Mouse (Mus musculus): ENCODE measurements around the gene Ly86. TPM values are rescaled to one million over a fixed set of nuclear protein-coding genes. Genes with fewer than 3 reads are reported as not detected.

Ly86 gene
- polyA plus RNA-seq, 1 experiment from 2014 or later: 6.3 TPM

GRCm38 (mm10) chr13:37403708-37404107 lies 58.7 kb downstream of the Ly86 start:
- Histone ChIP-seq H3K36me3 (no peaks in the 10 kb centered on the region), H3K4me2 (no peak overlapping the region), H3K4me1 (no peaks in the 10 kb centered on the region), H3K9ac (no peak overlapping the region), H3K27me3 (no peaks in the 10 kb centered on the region), H3K27ac (no peak overlapping the region), H3K4me3 (no peak overlapping the region), H3K9me3 (no peaks in the 10 kb centered on the region)
- WGBS: 92% methylated on average over 2 of the region's 2 CpGs
- ATAC-seq (ENCODE audit: insufficient number of reproducible peaks, insufficient read depth, low FRiP score, low TSS enrichment, low read depth): no peak

GRCm38 (mm10) chr13:37415696-37416095 lies 70.7 kb downstream of the Ly86 start:
- 93% methylated on average over 1 of the region's 1 CpGs for WGBS
- Histone ChIP-seq H3K4me1 (0 out of 2 replicates have a peak, but pooled peaks cover 2% of the 10 kb centered on the region), H3K9me3 (no peaks in the 10 kb centered on the region), H3K27ac (no peak overlapping the region), H3K4me2 (no peak overlapping the region), H3K9ac (no peak overlapping the region), H3K27me3 (no peaks in the 10 kb centered on the region; the same call in 1 of the 2 replicates), H3K4me3 (no peak overlapping the region), H3K36me3 (no peaks in the 10 kb centered on the region)
- no peak for ATAC-seq (ENCODE audit: insufficient number of reproducible peaks, insufficient read depth, low FRiP score, low TSS enrichment, low read depth)

GRCm38 (mm10) chr13:37423416-37423815 lies 78.4 kb downstream of the Ly86 start:
- H3K36me3 ChIP-seq: no peaks in the 10 kb centered on the region
- H3K4me2 ChIP-seq: no peak overlapping the region
- no peak overlapping the region for H3K4me3 ChIP-seq
- ATAC-seq (ENCODE audit: insufficient number of reproducible peaks, insufficient read depth, low FRiP score, low TSS enrichment, low read depth): no peak
- 92% methylated on average over 6 of the region's 6 CpGs for WGBS
- H3K9me3 ChIP-seq: no peaks in the 10 kb centered on the region
- no peak overlapping the region for H3K27ac ChIP-seq
- H3K4me1 ChIP-seq: no peaks in the 10 kb centered on the region
- H3K9ac ChIP-seq: no peak overlapping the region
- H3K27me3 ChIP-seq: no peaks in the 10 kb centered on the region

GRCm38 (mm10) chr13:37424904-37425303 lies 79.9 kb downstream of the Ly86 start:
- ATAC-seq (ENCODE audit: insufficient number of reproducible peaks, insufficient read depth, low FRiP score, low TSS enrichment, low read depth): no peak
- Histone ChIP-seq H3K27ac (no peak overlapping the region), H3K36me3 (no peaks in the 10 kb centered on the region), H3K4me3 (no peak overlapping the region), H3K4me1 (no peaks in the 10 kb centered on the region; the same call in 1 of the 2 replicates), H3K27me3 (no peaks in the 10 kb centered on the region), H3K9ac (no peak overlapping the region), H3K9me3 (no peaks in the 10 kb centered on the region), H3K4me2 (no peak overlapping the region)
- 84% methylated on average over 6 of the region's 6 CpGs for WGBS

GRCm38 (mm10) chr13:37425406-37425805 lies 80.4 kb downstream of the Ly86 start:
- H3K4me1 ChIP-seq: no peaks in the 10 kb centered on the region; the same call in 1 of the 2 replicates
- H3K9me3 ChIP-seq: no peaks in the 10 kb centered on the region
- no peaks in the 10 kb centered on the region for H3K36me3 ChIP-seq
- H3K4me3 ChIP-seq: no peak overlapping the region
- H3K27me3 ChIP-seq: no peaks in the 10 kb centered on the region
- no peak overlapping the region for H3K27ac ChIP-seq
- H3K4me2 ChIP-seq: no peak overlapping the region
- no peak for ATAC-seq (ENCODE audit: insufficient number of reproducible peaks, insufficient read depth, low FRiP score, low TSS enrichment, low read depth)
- H3K9ac ChIP-seq: no peak overlapping the region
- 55% methylated on average over 3 of the region's 3 CpGs for whole genome bisulfite sequencing

- H3K36me3 ChIP-seq: no peaks in the 10 kb centered on the region
- no peak for ATAC-seq (ENCODE audit: insufficient number of reproducible peaks, insufficient read depth, low FRiP score, low TSS enrichment, low read depth)
- H3K9ac ChIP-seq: no peak overlapping the region
- no peak overlapping the region for H3K4me2 ChIP-seq
- no peaks in the 10 kb centered on the region for H3K27me3 ChIP-seq
- H3K9me3 ChIP-seq: no peaks in the 10 kb centered on the region
- 83% methylated on average over 12 of the region's 12 CpGs for WGBS
- no peak overlapping the region for H3K27ac ChIP-seq
- no peaks in the 10 kb centered on the region; the same call in 1 of the 2 replicates for H3K4me1 ChIP-seq
- H3K4me3 ChIP-seq: no peak overlapping the region
These were observed 81.7 kb downstream of the Ly86 start for GRCm38 (mm10) chr13:37426578-37427336.

GRCm38 (mm10) chr13:37428496-37428895 lies 83.5 kb downstream of the Ly86 start:
- H3K4me1 ChIP-seq: no peaks in the 10 kb centered on the region; the same call in 1 of the 2 replicates
- no peaks in the 10 kb centered on the region for H3K36me3 ChIP-seq
- no peak overlapping the region for H3K27ac ChIP-seq
- no peak overlapping the region for H3K4me3 ChIP-seq
- no peak overlapping the region for H3K9ac ChIP-seq
- ATAC-seq (ENCODE audit: insufficient number of reproducible peaks, insufficient read depth, low FRiP score, low TSS enrichment, low read depth): no peak
- peaks cover 7% of the 10 kb centered on the region; the same call in 1 of the 2 replicates for H3K27me3 ChIP-seq
- 70% methylated on average over 3 of the region's 3 CpGs for WGBS
- H3K9me3 ChIP-seq: no peaks in the 10 kb centered on the region
- H3K4me2 ChIP-seq: no peak overlapping the region

GRCm38 (mm10) chr13:37429661-37430271 lies 84.8 kb downstream of the Ly86 start:
- no peaks in the 10 kb centered on the region for H3K9me3 ChIP-seq
- no peak overlapping the region for H3K4me2 ChIP-seq
- H3K4me3 ChIP-seq: no peak overlapping the region
- H3K9ac ChIP-seq: no peak overlapping the region
- no peak overlapping the region for H3K27ac ChIP-seq
- H3K36me3 ChIP-seq: no peaks in the 10 kb centered on the region
- no peak for ATAC-seq (ENCODE audit: insufficient number of reproducible peaks, insufficient read depth, low FRiP score, low TSS enrichment, low read depth)
- H3K4me1 ChIP-seq: peaks cover 4% of the 10 kb centered on the region; the same call in 1 of the 2 replicates
- peaks cover 8% of the 10 kb centered on the region; the same call in 1 of the 2 replicates for H3K27me3 ChIP-seq
- 52% methylated on average over 8 of the region's 8 CpGs for WGBS

- ATAC-seq (ENCODE audit: insufficient number of reproducible peaks, insufficient read depth, low FRiP score, low TSS enrichment, low read depth): no peak
- Histone ChIP-seq H3K9me3 (no peaks in the 10 kb centered on the region), H3K27me3 (peaks cover 25% of the 10 kb centered on the region), H3K27ac (no peak overlapping the region), H3K4me3 (no peak overlapping the region), H3K4me2 (no peak overlapping the region), H3K9ac (no peak overlapping the region), H3K4me1 (peaks cover 12% of the 10 kb centered on the region), H3K36me3 (no peaks in the 10 kb centered on the region)
- 90% methylated on average over 2 of the region's 2 CpGs for WGBS
These were observed 86.7 kb downstream of the Ly86 start for GRCm38 (mm10) chr13:37431707-37432106.

- no peak overlapping the region for H3K9ac ChIP-seq
- no peaks in the 10 kb centered on the region for H3K9me3 ChIP-seq
- H3K27me3 ChIP-seq: peaks cover 32% of the 10 kb centered on the region
- ATAC-seq (ENCODE audit: insufficient number of reproducible peaks, insufficient read depth, low FRiP score, low TSS enrichment, low read depth): no peak
- no peak overlapping the region for H3K4me2 ChIP-seq
- no peak overlapping the region for H3K27ac ChIP-seq
- no peak overlapping the region for H3K4me3 ChIP-seq
- H3K36me3 ChIP-seq: no peaks in the 10 kb centered on the region
- 39% methylated on average over 4 of the region's 4 CpGs for WGBS
- H3K4me1 ChIP-seq: peaks cover 15% of the 10 kb centered on the region
These were observed 87.6 kb downstream of the Ly86 start for GRCm38 (mm10) chr13:37432653-37433052.

GRCm38 (mm10) chr13:37433142-37433541 lies 88.1 kb downstream of the Ly86 start:
- Histone ChIP-seq H3K4me2 (no peak overlapping the region), H3K27ac (no peak overlapping the region), H3K9ac (no peak overlapping the region), H3K36me3 (no peaks in the 10 kb centered on the region), H3K9me3 (no peaks in the 10 kb centered on the region), H3K4me3 (no peak overlapping the region), H3K4me1 (peaks cover 15% of the 10 kb centered on the region), H3K27me3 (peaks cover 36% of the 10 kb centered on the region)
- ATAC-seq (ENCODE audit: insufficient number of reproducible peaks, insufficient read depth, low FRiP score, low TSS enrichment, low read depth): no peak
- 23% methylated on average over 3 of the region's 3 CpGs for WGBS

- H3K9ac ChIP-seq: no peak overlapping the region
- 14% methylated on average over 3 of the region's 3 CpGs for WGBS
- no peaks in the 10 kb centered on the region for H3K36me3 ChIP-seq
- H3K4me2 ChIP-seq: peak overlapping the region; percentile 71; the same call in 1 of the 2 replicates
- no peaks in the 10 kb centered on the region for H3K9me3 ChIP-seq
- no peak overlapping the region for H3K27ac ChIP-seq
- ATAC-seq (ENCODE audit: insufficient number of reproducible peaks, insufficient read depth, low FRiP score, low TSS enrichment, low read depth): no peak
- H3K27me3 ChIP-seq: peaks cover 36% of the 10 kb centered on the region
- peaks cover 15% of the 10 kb centered on the region for H3K4me1 ChIP-seq
- 0 out of 2 replicates have a peak overlapping the region, but pooled peaks have one; percentile 48 for H3K4me3 ChIP-seq
These were observed 88.7 kb downstream of the Ly86 start for GRCm38 (mm10) chr13:37433730-37434129.
